Mouse (Mus musculus): ENCODE data around the gene Olfr47.

DNA sequence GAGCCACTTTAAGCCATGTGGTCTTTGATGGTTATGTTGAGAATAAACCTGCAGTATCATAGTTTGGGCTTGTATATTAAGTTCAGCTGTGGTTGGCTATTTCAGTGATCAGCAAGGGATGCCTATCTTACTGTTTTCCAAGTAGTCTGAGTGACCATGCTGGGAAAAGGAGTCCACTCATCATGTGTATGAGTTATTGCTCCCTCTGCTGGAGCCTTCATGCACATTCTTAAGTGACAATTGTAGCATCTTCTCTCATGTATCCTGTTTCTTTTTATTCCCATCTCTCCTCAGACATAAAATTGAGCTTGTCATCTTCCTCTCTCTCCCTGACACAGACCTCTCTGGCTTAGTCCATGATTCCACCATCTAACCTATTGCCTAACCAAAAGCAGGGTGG is 46.9 kb downstream of the Olfr47 start:
- TF ChIP-seq GATA1 (IDR thresholded peaks at IDR 0.05; ENCODE audit: borderline replicate concordance, low read length) (no peak), CTCF (IDR thresholded peaks at IDR 0.05; ENCODE audit: low read depth, low read length) (no peak), POLR2AphosphoS5 (IDR thresholded peaks at IDR 0.05; ENCODE audit: insufficient replicate concordance, low read depth, low read length) (no peak)

All from G1E (cell line).